ENCODE assay signal across 14 mouse cellular contexts in genomic region chr4:116491886-116492285, GRCm38 (mm10). TPM values are rescaled to one million over a fixed set of nuclear protein-coding genes. Genes with fewer than 3 reads are reported as not detected.
DNase-seq lines count a peak whose midpoint lies in the region; ATAC-seq and TF ChIP-seq lines count a peak whose summit lies in the region.
"Had no signal": no experiment of that assay in that cellular context is flagged by ENCODE, and none has a peak within 500 bp of the region (broad histone marks: within the 10 kb centered on the region; RNA-seq: fewer than 3 reads in every experiment).

No protein-coding gene starts in this region.

- no peak overlapping the region for H3K4me2 ChIP-seq in heart, postnatal 0 days (ENCODE audit: low read depth, low read length)
- H3K4me2 ChIP-seq in lung, postnatal 0 days (replicated peaks; ENCODE audit: low read depth, low read length) = no peak overlapping the region
- H3K4me2 ChIP-seq in stomach, postnatal 0 days (replicated peaks; ENCODE audit: low read depth) = no peak overlapping the region
- H3K4me2 ChIP-seq: hindbrain, embryonic 14.5 days; midbrain, embryonic 12.5 days had no signal

- 11% methylated on average over 2 of the region's 2 CpGs for WGBS in heart, postnatal 0 days
- WGBS in lung, postnatal 0 days = 29% methylated on average over 2 of the region's 2 CpGs
- whole genome bisulfite sequencing in stomach, postnatal 0 days = 35% methylated on average over 2 of the region's 2 CpGs

- TF ChIP-seq EP300 in heart, postnatal 0 days (IDR thresholded peaks at IDR 0.05; ENCODE audit: low read depth) = no peak
- no peak for TF ChIP-seq EP300 in lung, postnatal 0 days (IDR thresholded peaks at IDR 0.05)
- TF ChIP-seq EP300 in stomach, postnatal 0 days (optimal IDR thresholded peaks at IDR 0.05) = no peak

- H3K27me3 ChIP-seq in heart, postnatal 0 days (ENCODE audit: control insufficient read depth, insufficient read depth, low read length) = no peaks in the 10 kb centered on the region
- no peaks in the 10 kb centered on the region for H3K27me3 ChIP-seq in lung, postnatal 0 days (replicated peaks; ENCODE audit: insufficient read depth, low read length)
- H3K27me3 ChIP-seq in stomach, postnatal 0 days (ENCODE audit: control insufficient read depth, insufficient read depth, low read length) = no peaks in the 10 kb centered on the region
- H3K27me3 ChIP-seq: CH12.LX; midbrain, embryonic 12.5 days; Patski had no signal

- no peaks in the 10 kb centered on the region for H3K36me3 ChIP-seq in heart, postnatal 0 days (replicated peaks; ENCODE audit: control insufficient read depth, insufficient read depth, low read length)
- no peaks in the 10 kb centered on the region for H3K36me3 ChIP-seq in lung, postnatal 0 days (ENCODE audit: insufficient read depth, low read length)
- no peaks in the 10 kb centered on the region for H3K36me3 ChIP-seq in stomach, postnatal 0 days (ENCODE audit: control insufficient read depth, insufficient read depth, low read length)
- H3K36me3 ChIP-seq: midbrain, embryonic 12.5 days had no signal

- DNase-seq in heart, postnatal 0 days (ENCODE audit: low spot score) = peak; percentile 34
- DNase-seq in heart, adult 11 months = no peak
- peak; percentile 71 for DNase-seq in lung, postnatal 0 days (ENCODE audit: low spot score)
- DNase-seq in lung, adult 18-20 months = no peak
- no peak for DNase-seq in stomach, postnatal 0 days (ENCODE audit: low spot score)
- no peak for DNase-seq in layer of hippocampus, adult 8-10 months (ENCODE audit: low spot score in 2 of 2)
- DNase-seq: cerebellum, adult 8-10 months; gastrocnemius, postnatal 25 days had no signal

- TF ChIP-seq CTCF in heart, postnatal 0 days (IDR thresholded peaks at IDR 0.05; ENCODE audit: low read depth) = no peak
- no peak for TF ChIP-seq CTCF in lung, postnatal 0 days (IDR thresholded peaks at IDR 0.05)
- no peak for TF ChIP-seq CTCF in embryonic fibroblast, embryonic 13.5 days (IDR thresholded peaks at IDR 0.05; ENCODE audit: borderline replicate concordance, insufficient read depth, low read length)
- TF ChIP-seq CTCF in stomach, postnatal 0 days (IDR thresholded peaks at IDR 0.05; ENCODE audit: low read depth) = no peak

- peaks cover 21% of the 10 kb centered on the region for H3K4me1 ChIP-seq in heart, postnatal 0 days (ENCODE audit: control insufficient read depth, insufficient read depth)
- H3K4me1 ChIP-seq in lung, postnatal 0 days (ENCODE audit: insufficient read depth, low read depth, low read length) = no peaks in the 10 kb centered on the region
- peaks cover 2% of the 10 kb centered on the region for H3K4me1 ChIP-seq in embryonic fibroblast, embryonic 13.5 days (ENCODE audit: control insufficient read depth, insufficient read depth, low read length)
- H3K4me1 ChIP-seq in stomach, postnatal 0 days (replicated peaks; ENCODE audit: control insufficient read depth, insufficient read depth) = no peaks in the 10 kb centered on the region
- H3K4me1 ChIP-seq: midbrain, embryonic 12.5 days had no signal

- no peak overlapping the region for H3K4me3 ChIP-seq in heart, postnatal 0 days (ENCODE audit: low read depth, low read length)
- H3K4me3 ChIP-seq in lung, postnatal 0 days (ENCODE audit: low read depth, low read length) = no peak overlapping the region
- H3K4me3 ChIP-seq in embryonic fibroblast, embryonic 13.5 days (ENCODE audit: insufficient read depth, low read length) = no peak overlapping the region
- no peak overlapping the region for H3K4me3 ChIP-seq in stomach, postnatal 0 days (ENCODE audit: low read depth, low read length)
- H3K4me3 ChIP-seq: erythroblast, embryonic 14.5 days; midbrain, embryonic 12.5 days had no signal

- H3K27ac ChIP-seq in heart, postnatal 0 days (ENCODE audit: low read depth) = peak overlapping the region; percentile 44
- 0 out of 2 replicates have a peak overlapping the region, but pooled peaks have one; percentile 2 for H3K27ac ChIP-seq in lung, postnatal 0 days (ENCODE audit: low read length)
- H3K27ac ChIP-seq in embryonic fibroblast, embryonic 13.5 days (ENCODE audit: insufficient read depth, low read length) = peak overlapping the region; percentile 65
- peak overlapping the region; percentile 30; the same call in 1 of the 2 replicates for H3K27ac ChIP-seq in stomach, postnatal 0 days (replicated peaks)
- H3K27ac ChIP-seq: hindbrain, embryonic 14.5 days; midbrain, embryonic 12.5 days had no signal

- ATAC-seq in heart, postnatal 0 days (ENCODE audit: insufficient read depth, low read depth) = no peak
- peak; percentile 37; the same call in 1 of the 2 replicates for ATAC-seq in lung, postnatal 0 days
- no peak for ATAC-seq in stomach, postnatal 0 days (ENCODE audit: low FRiP score, low TSS enrichment)
- ATAC-seq: Patski had no signal

- no peak overlapping the region for H3K9ac ChIP-seq in heart, postnatal 0 days (replicated peaks; ENCODE audit: low read depth, low read length)
- no peak overlapping the region for H3K9ac ChIP-seq in lung, postnatal 0 days (replicated peaks; ENCODE audit: low read depth)
- no peak overlapping the region for H3K9ac ChIP-seq in stomach, postnatal 0 days (ENCODE audit: low read length)
- H3K9ac ChIP-seq: hindbrain, embryonic 14.5 days; midbrain, embryonic 12.5 days had no signal

- no peak for TF ChIP-seq POLR2A in embryonic fibroblast, embryonic 13.5 days (IDR thresholded peaks at IDR 0.05; ENCODE audit: low read depth, low read length)

- 0 out of 2 replicates have a peak, but pooled peaks cover 8% of the 10 kb centered on the region for H3K9me3 ChIP-seq in heart, postnatal 0 days (replicated peaks; ENCODE audit: control insufficient read depth, low read length)
- peaks cover 4% of the 10 kb centered on the region; the same call in 1 of the 2 replicates for H3K9me3 ChIP-seq in lung, postnatal 0 days (ENCODE audit: low read length)
- peaks cover 3% of the 10 kb centered on the region; the same call in 1 of the 2 replicates for H3K9me3 ChIP-seq in stomach, postnatal 0 days (ENCODE audit: control insufficient read depth, low read length)
- H3K9me3 ChIP-seq: midbrain, embryonic 12.5 days had no signal

RNA-seq across cellular contexts. Expression of gene Ipp, which starts 15.5 kb away (rescaled TPM):
- 6.1 and 6.2 TPM in 2 replicates for total RNA-seq in heart, postnatal 0 days (2014; rRNA removed; ENCODE audit: low replicate concordance)
- polyA plus RNA-seq in heart, postnatal 0 days (2015; fragmentation: Nextera tagmentation; extraction: Ambion mirVana) = 14.9 and 15.9 TPM in 2 replicates
- 6.7 and 7.4 TPM in 2 replicates for polyA plus RNA-seq in lung, postnatal 0 days (2015; fragmentation: Nextera tagmentation; extraction: Ambion mirVana)
- 9.1 and 9.3 TPM in 2 replicates for polyA plus RNA-seq in embryonic fibroblast, embryonic 13.5 days (2011; ENCODE audit: insufficient read length, low read depth, missing spikeins)
- 8.2 and 8.4 TPM in 2 replicates for polyA plus RNA-seq in stomach, postnatal 0 days (2015; fragmentation: Nextera tagmentation; extraction: Ambion mirVana)
- total RNA-seq in layer of hippocampus, adult 8-10 months (2022) = 10 to 100 TPM; 18.1 to 19.8 (median 19.0) TPM

RNA-seq across cellular contexts. Expression of gene Mast2, which starts 27.9 kb away (rescaled TPM):
- total RNA-seq in heart, postnatal 0 days (2014; rRNA removed; ENCODE audit: low replicate concordance) = 49.8 and 52.5 TPM in 2 replicates
- polyA plus RNA-seq in heart, postnatal 0 days (2015; fragmentation: Nextera tagmentation; extraction: Ambion mirVana) = 14.3 and 14.9 TPM in 2 replicates
- 5.9 and 7.1 TPM in 2 replicates for polyA plus RNA-seq in lung, postnatal 0 days (2015; fragmentation: Nextera tagmentation; extraction: Ambion mirVana)
- 59.4 and 64.3 TPM in 2 replicates for polyA plus RNA-seq in embryonic fibroblast, embryonic 13.5 days (2011; ENCODE audit: insufficient read length, low read depth, missing spikeins)
- polyA plus RNA-seq in stomach, postnatal 0 days (2015; fragmentation: Nextera tagmentation; extraction: Ambion mirVana) = 5.0 and 5.1 TPM in 2 replicates
- total RNA-seq in layer of hippocampus, adult 8-10 months (2022) = 100 to 1,000 TPM in 2 of 4 experiments, 10 to 100 TPM in 2; 80.6 to 106 (median 96.1) TPM

Comparison
In these comparisons a context has a peak if more than half of its experiments do, and no peak if none do; other contexts are left out.
1. DNase-seq: peak in heart, postnatal 0 days (single experiment) and lung, postnatal 0 days (single experiment); none in heart, adult 11 months (single experiment), lung, adult 18-20 months (0 of 2), stomach, postnatal 0 days (single experiment) and layer of hippocampus, adult 8-10 months (0 of 2).
2. H3K27ac ChIP-seq: peak in every context shown above with its lines; median percentile 65 in embryonic fibroblast, embryonic 13.5 days; 44 in heart, postnatal 0 days; 30 in stomach, postnatal 0 days; 2 in lung, postnatal 0 days.